Mouse (Mus musculus): ENCODE data around the gene Dab1.
A peak's percentile ranks its signal among the peaks of the same experiment; 100 is the strongest.

The Dab1 gene

DNA sequence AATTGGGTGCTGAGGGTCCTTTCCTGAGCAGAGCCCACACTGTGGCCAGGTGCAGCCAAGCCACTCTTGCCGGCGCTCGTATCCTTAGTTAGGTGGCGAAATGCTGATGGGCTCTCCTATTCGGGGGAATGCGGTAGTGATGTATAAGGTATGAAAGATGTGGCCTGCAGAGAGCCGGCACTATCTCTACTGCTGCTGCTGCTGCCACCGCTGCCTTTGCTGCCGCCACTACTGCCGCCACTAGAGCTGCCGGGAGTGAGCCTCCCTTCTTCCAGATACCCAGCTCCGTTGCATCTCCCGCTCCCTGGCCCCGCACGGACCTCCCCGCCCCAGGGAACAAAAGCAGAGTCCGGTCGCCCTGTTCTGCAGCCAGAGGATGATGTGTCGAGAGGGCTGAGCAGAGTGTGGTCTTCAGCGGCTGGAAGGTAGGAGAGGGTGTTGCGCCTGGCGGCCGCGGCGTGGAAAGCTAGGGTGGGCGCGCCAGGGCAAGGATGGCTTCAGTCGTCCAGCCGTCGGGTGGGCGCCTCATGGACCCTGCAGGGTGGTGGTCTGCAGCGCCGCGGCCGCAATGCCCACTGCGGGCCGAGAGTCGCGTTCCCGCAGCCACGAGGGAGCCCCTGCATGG is at the start of gene Dab1:
Gene Dab1, plus strand, starts transcription at position 39 of the 625 bp plus-strand sequence.
- DNase-seq (ENCODE audit: low read depth), result no peak

GRCm38 (mm10) chr4:103571721-103572352 is 47.3 kb upstream of the Dab1 start:
- no peak for DNase-seq (ENCODE audit: low read depth)

DNA sequence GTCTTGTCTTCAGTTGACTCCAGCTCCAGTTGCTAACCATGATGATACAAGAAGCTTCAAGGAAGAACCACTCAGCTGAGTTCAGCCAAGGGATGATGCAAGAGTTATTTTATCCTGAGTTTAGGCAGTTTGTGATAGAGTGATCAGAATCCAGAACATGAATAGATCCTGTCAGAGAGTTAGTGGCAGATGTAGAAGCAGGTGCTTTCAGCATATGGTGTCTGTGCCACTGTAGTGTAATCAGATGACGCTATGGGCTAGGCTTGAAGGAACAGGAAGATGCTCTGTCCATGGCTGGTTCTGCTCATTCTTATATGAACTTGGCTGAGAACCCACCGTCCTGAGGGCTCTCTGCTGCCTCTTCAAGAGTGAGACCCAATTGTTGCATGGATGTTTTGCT is 43.6 kb upstream of the Dab1 start:
- DNase-seq (ENCODE audit: low read depth), result no peak

GRCm38 (mm10) chr4:103576305-103576704 is 42.9 kb upstream of the Dab1 start:
- DNase-seq (ENCODE audit: low read depth), result no peak

GRCm38 (mm10) chr4:103577111-103577815 is 41.9 kb upstream of the Dab1 start:
- DNase-seq (ENCODE audit: low read depth), result no peak

GRCm38 (mm10) chr4:103577821-103578220 is 41.3 kb upstream of the Dab1 start:
- no peak for DNase-seq (ENCODE audit: low read depth)

GRCm38 (mm10) chr4:103580021-103580420 is 39.1 kb upstream of the Dab1 start:
- no peak for DNase-seq (ENCODE audit: low read depth)

DNA sequence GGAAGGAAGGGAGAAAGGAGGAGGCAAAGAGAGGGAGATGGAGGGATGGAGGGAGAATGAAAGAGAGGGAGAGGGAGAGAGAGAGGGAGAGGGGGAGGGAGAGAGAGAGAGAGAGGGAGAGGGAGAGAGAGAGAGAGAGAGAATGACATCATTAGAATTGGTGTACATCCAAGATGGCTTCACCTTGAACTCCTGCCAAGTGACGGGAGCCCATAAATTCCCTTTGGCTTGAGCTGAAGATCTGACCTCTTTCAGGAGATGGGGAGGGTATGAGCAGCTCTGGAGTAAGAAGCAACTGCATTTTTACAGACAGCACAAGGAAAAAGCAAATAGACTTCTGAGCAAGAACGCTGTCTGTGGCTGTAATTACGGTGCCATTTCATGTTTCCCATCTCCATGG is 4.1 kb upstream of the Dab1 start:
- DNase-seq (ENCODE audit: low read depth), result no peak

GRCm38 (mm10) chr4:103619946-103620371 is 800 bp downstream of the Dab1 start:
- DNase-seq (ENCODE audit: low read depth), result peak; percentile 1

- DNase-seq (ENCODE audit: low read depth), result no peak
These were observed 1.5 kb downstream of the Dab1 start for GRCm38 (mm10) chr4:103620590-103621155.

DNA sequence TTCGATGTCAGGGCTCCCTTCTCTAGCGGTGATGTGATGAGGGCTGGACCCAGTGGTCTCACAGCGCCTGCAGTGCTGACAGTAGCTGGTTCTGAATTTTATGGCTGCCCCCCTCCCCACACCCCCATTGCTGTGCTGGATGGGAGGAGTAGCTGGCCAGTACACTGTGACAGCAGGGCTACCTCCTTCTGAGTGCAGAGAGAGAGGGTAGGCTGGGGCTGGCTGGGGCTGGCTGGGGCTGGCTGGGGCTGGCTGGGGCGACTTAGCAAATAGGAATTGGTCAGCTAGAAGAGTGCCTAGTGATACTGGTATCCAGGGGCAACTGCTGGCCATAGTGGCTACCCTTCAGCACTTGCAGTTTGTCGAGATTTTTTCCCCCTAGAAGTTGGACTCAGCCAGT is 2.4 kb downstream of the Dab1 start:
- DNase-seq (ENCODE audit: low read depth), result no peak

DNA sequence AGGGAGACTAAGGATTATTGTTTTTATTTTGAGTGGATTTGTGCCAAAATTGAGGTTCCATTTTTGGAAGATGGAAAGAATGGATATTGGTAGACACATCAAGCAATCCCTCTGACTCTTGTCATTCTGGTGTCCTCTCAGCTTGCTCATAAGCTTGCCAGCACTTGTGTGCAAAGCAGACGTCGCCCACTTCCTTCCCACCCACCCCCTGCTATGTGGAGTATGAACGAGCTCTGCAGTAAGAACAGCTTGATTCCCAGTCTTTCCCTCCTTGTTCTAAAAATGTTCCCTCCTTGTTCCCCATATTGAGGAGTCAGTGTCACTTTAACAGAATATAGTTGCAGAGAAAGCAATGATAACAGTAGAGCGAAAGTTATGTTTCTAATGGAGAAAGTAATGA is 11.0 kb downstream of the Dab1 start:
- no peak for DNase-seq (ENCODE audit: low read depth)

GRCm38 (mm10) chr4:103636168-103636776 is 17.1 kb downstream of the Dab1 start:
- DNase-seq (ENCODE audit: low read depth), result no peak

GRCm38 (mm10) chr4:103648209-103648896 is 29.2 kb downstream of the Dab1 start:
- DNase-seq (ENCODE audit: low read depth), result no peak

DNA sequence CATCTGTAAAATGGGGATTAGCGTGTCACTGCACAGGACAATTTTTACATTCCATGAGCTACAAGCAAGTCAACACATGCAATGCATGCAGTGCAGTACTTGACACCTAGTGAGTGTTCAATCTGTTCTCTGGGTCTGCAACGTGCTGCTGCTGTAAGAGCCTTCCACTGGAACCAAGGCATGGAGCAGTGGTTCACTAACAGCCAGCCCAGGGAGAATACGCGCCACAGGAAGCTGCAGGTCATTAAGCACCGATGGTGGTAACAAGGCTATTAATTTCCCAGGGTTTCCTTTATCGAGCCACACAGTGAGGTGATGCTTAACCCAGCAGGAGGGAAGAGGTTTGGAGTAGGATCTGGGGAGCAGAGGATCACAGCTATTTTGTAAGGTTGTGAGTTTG is 36.6 kb downstream of the Dab1 start:
- DNase-seq (ENCODE audit: low read depth), result no peak

- DNase-seq (ENCODE audit: low read depth), result no peak
These were observed 42.2 kb downstream of the Dab1 start for GRCm38 (mm10) chr4:103661386-103661785.

GRCm38 (mm10) chr4:103667438-103667837 is 48.3 kb downstream of the Dab1 start:
- no peak for DNase-seq (ENCODE audit: low read depth)

DNA sequence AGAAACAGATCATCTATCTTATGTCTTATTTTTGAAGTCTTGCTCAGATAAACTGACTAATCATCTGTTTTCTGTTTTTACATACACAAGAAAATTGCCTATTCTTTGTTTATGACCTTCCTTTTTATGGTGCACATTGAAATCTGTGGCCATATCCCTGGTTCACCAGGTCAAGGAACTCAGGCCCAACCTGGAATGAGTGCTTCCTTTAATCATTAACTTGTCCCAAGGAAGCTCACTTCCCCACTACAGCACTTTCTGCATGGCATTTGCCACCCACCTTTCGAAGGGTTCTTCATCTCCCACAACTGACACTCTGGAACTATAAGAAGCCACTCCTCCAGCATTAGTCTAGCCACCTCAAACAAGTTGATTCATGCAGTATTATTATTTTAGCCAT is 58.0 kb downstream of the Dab1 start:
- no peak for DNase-seq (ENCODE audit: low read depth)

GRCm38 (mm10) chr4:103678501-103678900 is 59.3 kb downstream of the Dab1 start:
- DNase-seq (ENCODE audit: low read depth), result no peak

DNA sequence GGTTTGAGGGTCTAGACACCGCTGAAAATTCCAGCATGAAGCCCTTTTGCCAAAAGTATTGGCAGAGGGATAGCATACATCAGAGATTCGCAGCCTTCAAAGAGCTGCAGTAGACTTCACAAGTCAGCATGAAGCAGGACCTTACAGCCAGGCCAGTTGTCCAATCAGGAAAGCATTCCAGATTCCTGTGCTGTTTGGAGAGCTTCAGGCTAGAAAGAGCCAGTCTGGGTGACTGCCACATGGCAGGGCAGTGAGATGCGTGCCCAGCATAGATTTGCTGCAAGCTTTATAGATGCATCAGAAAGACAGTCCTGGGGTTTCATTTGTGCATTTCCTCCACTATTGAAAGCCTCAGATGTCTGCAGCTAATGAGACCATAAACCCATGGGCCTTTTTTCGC is 66.0 kb downstream of the Dab1 start:
- DNase-seq (ENCODE audit: low read depth), result no peak

- no peak for DNase-seq (ENCODE audit: low read depth)
These were observed 72.6 kb downstream of the Dab1 start for GRCm38 (mm10) chr4:103691717-103692116.

- DNase-seq (ENCODE audit: low read depth), result no peak
These were observed 80.6 kb downstream of the Dab1 start for GRCm38 (mm10) chr4:103699755-103700154.
